Mouse (Mus musculus) liver, embryonic 12.5 days (tissue): Measurements from ENCODE around the gene 1700102P08Rik. TPM values are rescaled to one million over a fixed set of nuclear protein-coding genes. Genes with fewer than 3 reads are reported as not detected.

ENCODE experiments used
- ATAC-seq: fragments of 200-750 bp; cut with Nextera tagmentation; 2 replicates; pipeline ENCODE4 v1.8.0; 2017; ENCODE audit warnings: moderate number of reproducible peaks, mild to moderate bottlenecking, moderate library complexity
- H3K27ac ChIP-seq: fragments of 300-500 bp; sonication (generic); 2 replicates; pipeline ENCODE4 v1.5.1; 2016; ENCODE audit warnings: mild to moderate bottlenecking
- H3K27me3 ChIP-seq: fragments of 300-500 bp; sonication (generic); replicated peaks from 2 replicates; pipeline ENCODE4 v1.6.1; 2016; ENCODE audit warnings: mild to moderate bottlenecking, moderate library complexity
- H3K36me3 ChIP-seq: fragments of 300-500 bp; sonication (generic); 2 replicates; pipeline ENCODE4 v1.6.1; 2016; ENCODE audit warnings: mild to moderate bottlenecking, moderate library complexity
- H3K4me1 ChIP-seq: fragments of 300-500 bp; sonication (generic); 2 replicates; pipeline ENCODE4 v1.6.1; 2016
- H3K4me2 ChIP-seq: fragments of 300-500 bp; sonication (generic); 2 replicates; pipeline ENCODE4 v1.6.1; 2016; ENCODE audit warnings: mild to moderate bottlenecking, moderate library complexity
- H3K4me3 ChIP-seq: fragments of 300-500 bp; sonication (generic); 2 replicates; pipeline ENCODE4 v1.5.1; 2016; ENCODE audit warnings: mild to moderate bottlenecking, moderate library complexity
- H3K9ac ChIP-seq: fragments of 300-500 bp; sonication (generic); 2 replicates; pipeline ENCODE4 v1.6.1; 2016; ENCODE audit warnings: mild to moderate bottlenecking, moderate library complexity
- H3K9me3 ChIP-seq: fragments of 300-500 bp; sonication (generic); replicated peaks from 2 replicates; pipeline ENCODE4 v1.6.1; 2016; ENCODE audit warnings: mild to moderate bottlenecking, moderate library complexity
- WGBS: fragments of 180-500 bp; shearing (Covaris S2); methylation state at CpG from one replicate; pipeline ENCODE4 v1.1.7; 2016; ENCODE audit not compliant: insufficient replicate concordance; 5-methylcytosine and 5-hydroxymethylcytosine counted together
- polyA plus RNA-seq: library from polyadenylated mRNA; unstranded; fragments of >200 nt; fragmentation: Nextera tagmentation; extraction: Ambion mirVana; gene quantifications from 2 replicates; pipeline ENCODE4 v1.2.1, GENCODE M21; 2016

Gene 1700102P08Rik
- polyA plus RNA-seq, result 0.32 and 0.59 TPM in 2 replicates

DNA sequence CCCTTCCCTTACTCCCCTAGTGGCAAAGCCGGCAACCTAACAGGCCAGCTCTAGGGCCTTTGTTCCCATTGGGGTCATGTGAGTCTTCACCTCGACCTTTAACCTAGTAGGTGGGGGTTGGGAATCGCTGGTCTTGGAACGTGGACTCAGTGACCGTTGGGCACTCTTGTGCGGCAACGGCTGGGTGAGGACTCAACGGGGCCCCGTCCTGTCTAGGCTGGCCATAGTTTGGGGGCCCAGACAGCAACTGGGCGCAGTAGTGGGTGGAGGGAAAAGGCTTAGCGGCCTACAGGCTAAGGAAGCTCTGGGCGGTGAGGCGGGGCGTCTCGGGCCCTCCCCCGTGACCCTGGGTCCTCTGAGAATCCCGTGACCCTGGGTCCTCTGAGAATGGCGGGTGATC, at the start of gene 1700102P08Rik:
TSS of gene 1700102P08Rik (plus strand) at position 130 of the 400 bp plus-strand sequence.
- H3K4me3 ChIP-seq, result no peak within 1 kb of the TSS
- ATAC-seq, result peak; percentile 32; the same call in 1 of the 2 replicates
- 83% methylated on average over 18 of the region's 18 CpGs for WGBS
- H3K4me1 ChIP-seq, result no peaks in the 10 kb centered on the region
- H3K9ac ChIP-seq, result no peak within 1 kb of the TSS
- peaks cover 64% of the 10 kb centered on the region for H3K36me3 ChIP-seq
- H3K9me3 ChIP-seq, result no peaks in the 10 kb centered on the region
- H3K4me2 ChIP-seq, result no peak within 1 kb of the TSS
- no peak within 1 kb of the TSS for H3K27ac ChIP-seq
- H3K27me3 ChIP-seq, result no peaks in the 10 kb centered on the region

DNA sequence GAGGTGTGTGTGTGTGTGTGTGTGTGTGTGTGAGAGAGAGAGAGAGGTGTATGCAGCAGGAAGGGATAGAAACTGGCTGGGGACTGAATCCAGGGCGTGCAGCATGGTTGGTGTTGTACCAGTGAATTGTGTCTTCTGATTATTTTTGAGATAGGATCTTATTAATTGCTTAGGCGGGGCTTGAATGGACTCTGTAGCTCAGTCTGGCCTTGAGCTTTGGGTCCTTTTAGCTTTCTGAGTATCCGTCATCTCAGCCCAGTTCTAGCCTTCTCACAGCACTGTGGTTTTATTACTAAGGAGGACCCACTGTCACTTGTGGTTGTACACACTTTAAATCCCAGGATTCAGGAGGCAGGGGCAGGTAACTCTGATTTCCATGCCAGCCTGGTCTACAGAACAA, 49.3 kb upstream of the 1700102P08Rik start:
- H3K27ac ChIP-seq, result peak overlapping the region; percentile 100
- H3K9me3 ChIP-seq, result no peaks in the 10 kb centered on the region
- peaks cover 29% of the 10 kb centered on the region for H3K36me3 ChIP-seq
- WGBS, result 68% methylated on average over 3 of the region's 3 CpGs
- no peak overlapping the region; the same call in 1 of the 2 replicates for H3K4me3 ChIP-seq
- H3K4me2 ChIP-seq, result peak overlapping the region; percentile 71
- H3K9ac ChIP-seq, result peak overlapping the region; percentile 98
- ATAC-seq, result no peak
- peaks cover 71% of the 10 kb centered on the region for H3K4me1 ChIP-seq
- H3K27me3 ChIP-seq, result no peaks in the 10 kb centered on the region

DNA sequence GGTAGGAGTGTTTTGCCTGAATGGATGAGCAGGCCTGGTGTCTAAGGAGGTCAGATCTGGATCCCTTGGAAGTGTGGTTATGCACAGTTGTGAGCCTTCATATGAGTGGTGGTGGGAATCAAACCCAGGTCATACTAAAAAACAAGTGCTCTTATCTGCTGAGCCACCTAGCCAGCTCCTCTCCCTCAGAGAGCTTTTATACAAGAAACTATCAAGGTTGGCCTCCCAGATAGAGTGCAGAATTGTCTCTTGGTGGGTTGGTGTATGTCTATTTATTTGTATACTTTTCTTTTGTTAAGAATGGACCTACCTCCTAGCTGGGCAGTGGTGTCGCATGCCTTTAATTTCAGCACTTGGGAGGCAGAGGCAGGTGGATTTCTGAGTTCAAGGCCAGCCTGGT, 48.8 kb upstream of the 1700102P08Rik start:
- Histone ChIP-seq H3K4me1 (peaks cover 70% of the 10 kb centered on the region), H3K27ac (peak overlapping the region; percentile 100)
- WGBS, result 52% methylated on average over 1 of the region's 1 CpGs

DNA sequence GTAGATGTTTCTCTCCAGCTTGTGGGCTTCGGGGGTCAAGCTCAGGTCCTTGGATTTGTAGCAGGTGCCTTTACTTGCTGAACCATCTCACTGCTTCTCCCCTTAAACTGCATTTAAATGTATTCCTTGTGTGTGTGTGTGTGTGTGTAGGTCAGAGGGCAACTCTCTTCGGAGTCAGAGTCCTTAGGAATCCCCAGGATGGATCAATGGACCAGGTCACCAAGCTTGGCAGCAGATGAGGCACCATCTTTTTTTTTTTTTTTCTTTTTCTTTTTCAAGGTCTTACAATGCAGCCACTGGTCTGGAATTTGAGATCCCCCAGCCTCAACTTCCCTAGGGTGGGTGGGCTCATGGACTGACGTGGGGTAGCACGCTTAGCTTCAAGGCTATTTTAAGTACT, 48.1 kb upstream of the 1700102P08Rik start:
- H3K36me3 ChIP-seq, result peaks cover 23% of the 10 kb centered on the region
- WGBS, result 81% methylated on average over 4 of the region's 4 CpGs
- no peak for ATAC-seq
- H3K27me3 ChIP-seq, result no peaks in the 10 kb centered on the region
- peaks cover 76% of the 10 kb centered on the region for H3K4me1 ChIP-seq
- H3K4me3 ChIP-seq, result no peak overlapping the region
- H3K4me2 ChIP-seq, result peak overlapping the region; percentile 71
- H3K9ac ChIP-seq, result peak overlapping the region; percentile 98
- H3K27ac ChIP-seq, result peak overlapping the region; percentile 100
- no peaks in the 10 kb centered on the region for H3K9me3 ChIP-seq

More for the DNA sequence above, 48.8 kb upstream of the 1700102P08Rik start:
- Histone ChIP-seq H3K27me3 (no peaks in the 10 kb centered on the region), H3K36me3 (peaks cover 26% of the 10 kb centered on the region), H3K9ac (peak overlapping the region; percentile 98), H3K4me2 (peak overlapping the region; percentile 71), H3K9me3 (no peaks in the 10 kb centered on the region), H3K4me3 (no peak overlapping the region)
- no peak for ATAC-seq

DNA sequence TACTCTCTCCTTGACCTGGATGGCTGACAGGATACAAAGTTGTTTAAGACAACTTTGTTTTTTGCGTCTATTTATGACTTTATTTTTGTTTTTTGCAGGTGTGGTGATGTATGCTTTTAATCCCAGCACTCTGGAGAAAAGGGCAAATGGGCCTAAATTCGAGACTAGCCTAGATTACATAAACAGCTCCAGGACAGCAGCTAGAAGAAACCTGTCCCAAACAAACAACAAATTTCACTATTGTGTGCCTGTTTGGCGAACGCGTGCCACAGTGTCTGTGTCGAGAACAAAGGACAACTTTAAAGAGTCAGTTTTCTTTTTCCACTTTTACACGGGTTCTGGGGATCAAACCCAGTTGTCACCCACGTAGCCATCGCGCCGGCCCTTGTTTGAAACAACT, 45.6 kb upstream of the 1700102P08Rik start:
- H3K9ac ChIP-seq, result peak overlapping the region; percentile 89
- peaks cover 74% of the 10 kb centered on the region for H3K4me1 ChIP-seq
- 6% methylated on average over 11 of the region's 11 CpGs for WGBS
- no peak for ATAC-seq
- no peaks in the 10 kb centered on the region for H3K27me3 ChIP-seq
- H3K4me3 ChIP-seq, result peak overlapping the region; percentile 89
- H3K36me3 ChIP-seq, result peaks cover 25% of the 10 kb centered on the region
- peak overlapping the region; percentile 97 for H3K27ac ChIP-seq
- peak overlapping the region; percentile 84 for H3K4me2 ChIP-seq
- H3K9me3 ChIP-seq, result no peaks in the 10 kb centered on the region

DNA sequence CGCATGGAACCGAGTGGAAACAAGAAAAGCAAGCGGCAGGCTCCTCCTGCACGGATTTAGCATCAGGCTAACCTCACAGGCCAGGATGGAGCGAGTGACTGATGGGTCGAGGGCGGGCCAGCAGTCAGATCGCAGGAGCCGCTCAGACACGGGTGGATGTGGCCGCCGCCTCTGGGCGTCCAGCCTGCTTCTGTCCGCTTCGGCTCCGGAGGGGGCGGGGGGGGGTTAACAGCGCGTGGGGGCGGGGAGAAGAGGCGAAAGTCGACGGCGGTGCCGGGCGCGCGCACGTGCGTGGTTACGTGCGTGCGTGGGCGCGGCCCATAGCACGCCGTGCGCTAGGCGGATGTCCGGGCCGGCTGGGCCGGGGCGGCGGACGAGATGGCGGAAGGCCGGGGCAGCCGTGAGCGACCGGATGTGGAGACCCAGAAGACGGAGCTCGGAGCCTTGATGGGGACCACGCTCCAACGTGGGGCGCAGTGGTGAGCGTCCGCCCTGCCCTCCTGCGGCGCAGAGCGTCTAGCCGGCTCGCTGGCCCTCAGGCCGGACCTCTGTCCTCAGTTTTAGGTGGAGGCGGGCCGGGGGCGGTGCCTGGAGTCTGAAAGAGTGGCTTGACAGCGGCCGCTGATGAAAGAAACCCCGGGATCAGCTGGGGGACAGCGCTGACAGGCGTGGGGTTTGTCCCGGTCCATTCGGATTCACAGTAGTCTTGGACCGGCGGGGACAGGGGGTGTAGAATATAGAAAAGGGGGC, 44.9 kb upstream of the 1700102P08Rik start, which contains the start of gene Usp4:
TSS of gene Usp4 (plus strand) at position 314 of the 750 bp plus-strand sequence.
- Histone ChIP-seq H3K9ac (peak within 1 kb of the TSS; percentile 89), H3K36me3 (peaks cover 32% of the 10 kb centered on the region), H3K27me3 (no peaks in the 10 kb centered on the region), H3K9me3 (no peaks in the 10 kb centered on the region), H3K27ac (peak within 1 kb of the TSS; percentile 97), H3K4me2 (peak within 1 kb of the TSS; percentile 84), H3K4me1 (peaks cover 67% of the 10 kb centered on the region), H3K4me3 (peak within 1 kb of the TSS; percentile 89)
- peak; percentile 88 for ATAC-seq
- WGBS, result under 1% methylated on average over 75 of the region's 75 CpGs

DNA sequence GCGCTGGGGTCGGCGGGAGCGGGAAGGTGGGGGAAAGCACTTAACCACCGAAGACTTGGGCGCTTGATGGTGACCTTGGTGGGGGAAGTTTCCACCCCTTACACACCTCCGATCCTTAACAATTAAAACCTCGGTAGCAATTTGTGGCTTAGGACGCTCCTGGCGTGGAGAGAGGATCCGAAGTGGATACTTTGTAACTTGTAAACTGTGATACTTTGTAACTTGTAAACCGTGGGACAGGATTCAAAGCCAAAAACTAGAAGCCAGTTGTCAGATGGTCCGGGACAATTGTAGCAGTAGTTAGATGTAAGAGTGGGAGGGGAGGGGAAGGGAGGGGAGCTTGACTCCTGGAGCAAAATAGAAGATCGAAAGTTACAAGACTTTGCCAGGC, 44.3 kb upstream of the 1700102P08Rik start:
- H3K4me3 ChIP-seq, result peak overlapping the region; percentile 89
- 3% methylated on average over 14 of the region's 14 CpGs for WGBS
- H3K4me1 ChIP-seq, result peaks cover 61% of the 10 kb centered on the region
- H3K27me3 ChIP-seq, result no peaks in the 10 kb centered on the region
- peak overlapping the region; percentile 97 for H3K27ac ChIP-seq
- no peak for ATAC-seq
- no peaks in the 10 kb centered on the region for H3K9me3 ChIP-seq
- H3K36me3 ChIP-seq, result peaks cover 37% of the 10 kb centered on the region
- H3K9ac ChIP-seq, result peak overlapping the region; percentile 89
- peak overlapping the region; percentile 84 for H3K4me2 ChIP-seq

DNA sequence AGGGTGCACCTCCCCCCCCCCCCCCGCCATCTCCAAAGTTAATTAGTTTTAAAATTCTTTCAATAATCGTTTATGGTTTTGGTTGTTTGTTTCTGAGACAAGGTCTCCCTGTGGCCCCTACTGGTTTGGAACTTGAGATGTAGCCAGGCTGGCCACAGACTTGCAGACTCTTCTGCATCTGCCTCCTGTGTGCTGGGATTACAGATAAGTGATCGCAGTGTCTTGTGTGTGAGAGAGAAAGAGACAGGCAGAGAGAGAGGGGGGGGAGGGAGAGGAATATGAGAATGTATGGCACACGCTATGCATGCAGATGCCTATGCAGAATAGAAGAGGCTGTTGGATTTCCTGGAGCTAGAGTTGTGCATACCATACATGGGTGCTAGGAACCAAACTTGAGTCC, 42.9 kb upstream of the 1700102P08Rik start:
- Histone ChIP-seq H3K9me3 (no peaks in the 10 kb centered on the region), H3K36me3 (peaks cover 52% of the 10 kb centered on the region), H3K27ac (peak overlapping the region; percentile 97), H3K4me1 (peaks cover 47% of the 10 kb centered on the region), H3K4me2 (peak overlapping the region; percentile 84), H3K4me3 (peak overlapping the region; percentile 89), H3K9ac (peak overlapping the region; percentile 89), H3K27me3 (no peaks in the 10 kb centered on the region)
- 39% methylated on average over 4 of the region's 4 CpGs for WGBS
- peak; percentile 33; the same call in 1 of the 2 replicates for ATAC-seq

DNA sequence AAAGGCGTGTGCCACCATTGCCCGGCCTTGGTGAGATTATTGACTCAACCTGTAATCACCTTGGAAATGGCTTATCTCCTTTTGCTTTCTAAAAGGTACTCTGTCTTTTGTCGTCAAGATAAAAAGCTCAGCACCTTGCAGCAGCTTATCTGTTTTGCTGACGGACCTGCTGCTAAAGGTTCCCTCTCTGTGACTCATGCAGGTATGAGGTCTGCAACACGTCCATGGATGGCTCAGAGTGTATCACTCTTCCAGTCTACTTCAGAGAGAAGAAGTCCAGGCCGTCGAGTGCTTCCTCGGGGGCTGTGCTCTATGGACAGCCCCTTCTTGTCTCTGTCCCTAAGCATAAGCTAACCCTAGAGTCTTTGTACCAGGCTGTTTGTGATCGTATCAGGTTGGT, 14.4 kb upstream of the 1700102P08Rik start:
- Histone ChIP-seq H3K27me3 (no peaks in the 10 kb centered on the region), H3K9me3 (no peaks in the 10 kb centered on the region), H3K4me3 (no peak overlapping the region), H3K4me1 (no peaks in the 10 kb centered on the region), H3K9ac (no peak overlapping the region), H3K36me3 (peaks cover 99% of the 10 kb centered on the region), H3K4me2 (no peak overlapping the region), H3K27ac (no peak overlapping the region)
- WGBS, result 76% methylated on average over 9 of the region's 9 CpGs
- ATAC-seq, result no peak

DNA sequence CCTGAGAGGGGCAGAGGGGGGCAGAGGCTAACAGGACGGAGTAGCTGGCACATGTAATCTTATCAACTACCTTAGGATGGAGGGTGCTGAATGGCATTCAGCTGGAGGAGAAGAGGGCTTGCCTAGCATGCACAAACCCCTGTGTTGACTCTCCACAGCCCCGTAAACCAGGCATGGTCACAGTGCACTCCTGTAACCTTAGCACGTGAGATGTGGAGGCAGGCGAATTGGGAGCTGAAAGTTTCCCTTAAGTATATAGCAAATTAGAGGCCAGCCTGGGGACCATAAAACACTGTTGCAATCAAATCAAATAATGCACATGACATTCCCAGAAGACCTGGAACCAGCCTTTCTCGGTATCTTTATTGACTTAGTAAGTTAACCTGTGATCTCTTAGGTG, 13.9 kb upstream of the 1700102P08Rik start:
- Histone ChIP-seq H3K9ac (no peak overlapping the region), H3K4me3 (no peak overlapping the region), H3K9me3 (no peaks in the 10 kb centered on the region), H3K4me2 (no peak overlapping the region), H3K4me1 (no peaks in the 10 kb centered on the region), H3K36me3 (peaks cover 99% of the 10 kb centered on the region), H3K27me3 (no peaks in the 10 kb centered on the region), H3K27ac (no peak overlapping the region)
- WGBS, result 83% methylated on average over 5 of the region's 5 CpGs
- no peak for ATAC-seq

DNA sequence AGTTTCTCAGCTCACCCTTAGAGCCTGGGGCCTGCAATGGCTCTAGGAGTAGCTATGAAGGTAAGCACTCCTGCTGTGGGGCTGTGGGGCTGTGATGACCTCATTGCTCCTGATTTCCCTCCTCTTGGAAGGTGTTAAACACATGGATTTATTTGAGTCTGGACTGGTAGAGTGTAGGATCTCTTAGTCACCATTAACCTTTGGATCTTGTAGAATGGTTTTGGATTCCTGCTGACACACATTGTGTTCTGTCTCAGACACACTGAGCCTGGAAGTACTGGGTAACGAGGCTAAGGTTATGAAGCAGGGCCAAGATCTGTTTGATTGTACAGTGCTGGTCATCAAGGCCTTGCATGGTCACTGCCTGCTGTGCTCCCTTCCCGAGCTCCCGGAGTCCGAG, 13.3 kb upstream of the 1700102P08Rik start:
- H3K4me3 ChIP-seq, result no peak overlapping the region
- 87% methylated on average over 4 of the region's 4 CpGs for WGBS
- peaks cover 99% of the 10 kb centered on the region for H3K36me3 ChIP-seq
- no peak overlapping the region for H3K4me2 ChIP-seq
- no peaks in the 10 kb centered on the region for H3K27me3 ChIP-seq
- H3K4me1 ChIP-seq, result no peaks in the 10 kb centered on the region
- H3K27ac ChIP-seq, result no peak overlapping the region
- H3K9me3 ChIP-seq, result no peaks in the 10 kb centered on the region
- H3K9ac ChIP-seq, result no peak overlapping the region
- no peak for ATAC-seq

DNA sequence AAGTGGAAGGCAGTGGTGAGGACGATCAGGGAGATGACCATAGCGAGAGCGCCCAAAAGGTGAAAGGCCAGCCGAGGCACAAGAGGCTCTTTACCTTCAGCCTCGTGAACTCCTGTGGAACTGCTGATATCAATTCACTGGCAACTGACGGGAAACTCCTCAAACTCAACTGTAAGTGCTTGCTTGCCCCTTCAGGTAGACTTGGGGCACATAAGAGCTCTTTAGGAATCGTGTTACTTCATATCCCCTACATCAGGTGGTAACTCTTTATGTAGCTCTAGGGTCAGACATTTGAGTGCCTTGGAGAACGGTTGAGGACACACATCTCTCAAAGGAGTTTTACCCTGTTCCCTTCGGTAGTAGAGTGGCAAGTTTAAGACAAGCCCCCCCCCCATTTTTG, 11.2 kb upstream of the 1700102P08Rik start:
- Histone ChIP-seq H3K9ac (no peak overlapping the region), H3K9me3 (no peaks in the 10 kb centered on the region), H3K27ac (no peak overlapping the region), H3K4me1 (no peaks in the 10 kb centered on the region), H3K4me2 (no peak overlapping the region), H3K4me3 (no peak overlapping the region), H3K36me3 (peaks cover 100% of the 10 kb centered on the region), H3K27me3 (no peaks in the 10 kb centered on the region)
- no peak for ATAC-seq
- 91% methylated on average over 9 of the region's 9 CpGs for WGBS
